Mouse (Mus musculus): ENCODE data around the gene Fam169b.

DNA sequence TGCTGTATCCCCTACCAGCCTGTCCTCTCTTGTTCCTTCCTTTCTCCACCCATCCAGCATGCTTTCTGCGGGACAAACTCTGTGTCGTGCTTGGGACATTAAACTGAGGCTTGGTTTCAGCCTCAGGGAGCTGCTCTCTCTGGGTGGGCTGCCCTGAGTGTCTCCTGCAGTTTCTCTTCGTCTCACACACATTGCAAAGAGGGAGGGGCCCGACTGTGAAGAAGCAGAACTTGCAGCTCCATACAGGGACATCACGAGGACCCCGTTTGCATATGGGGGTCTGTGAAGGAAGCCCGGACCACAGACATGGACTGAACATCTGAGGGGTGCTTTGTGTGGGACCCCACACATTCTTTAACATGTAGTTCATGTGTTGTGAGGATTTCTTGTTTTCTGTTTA is 89.0 kb downstream of the Fam169b start:
- TF ChIP-seq POLR2A (IDR thresholded peaks at IDR 0.05; ENCODE audit: insufficient read depth, low read depth, low read length) (no peak), CTCF (IDR thresholded peaks at IDR 0.05; ENCODE audit: insufficient read depth, low read depth, low read length) (no peak)

Measured in olfactory bulb, adult 2 months (tissue).